Mouse (Mus musculus): ENCODE results near the gene Mybl2. TPM values are rescaled to one million over a fixed set of nuclear protein-coding genes. Genes with fewer than 3 reads are reported as not detected.

Mybl2 gene
- polyA plus RNA-seq, 1 experiment from 2014 or later = 27.7 TPM

DNA sequence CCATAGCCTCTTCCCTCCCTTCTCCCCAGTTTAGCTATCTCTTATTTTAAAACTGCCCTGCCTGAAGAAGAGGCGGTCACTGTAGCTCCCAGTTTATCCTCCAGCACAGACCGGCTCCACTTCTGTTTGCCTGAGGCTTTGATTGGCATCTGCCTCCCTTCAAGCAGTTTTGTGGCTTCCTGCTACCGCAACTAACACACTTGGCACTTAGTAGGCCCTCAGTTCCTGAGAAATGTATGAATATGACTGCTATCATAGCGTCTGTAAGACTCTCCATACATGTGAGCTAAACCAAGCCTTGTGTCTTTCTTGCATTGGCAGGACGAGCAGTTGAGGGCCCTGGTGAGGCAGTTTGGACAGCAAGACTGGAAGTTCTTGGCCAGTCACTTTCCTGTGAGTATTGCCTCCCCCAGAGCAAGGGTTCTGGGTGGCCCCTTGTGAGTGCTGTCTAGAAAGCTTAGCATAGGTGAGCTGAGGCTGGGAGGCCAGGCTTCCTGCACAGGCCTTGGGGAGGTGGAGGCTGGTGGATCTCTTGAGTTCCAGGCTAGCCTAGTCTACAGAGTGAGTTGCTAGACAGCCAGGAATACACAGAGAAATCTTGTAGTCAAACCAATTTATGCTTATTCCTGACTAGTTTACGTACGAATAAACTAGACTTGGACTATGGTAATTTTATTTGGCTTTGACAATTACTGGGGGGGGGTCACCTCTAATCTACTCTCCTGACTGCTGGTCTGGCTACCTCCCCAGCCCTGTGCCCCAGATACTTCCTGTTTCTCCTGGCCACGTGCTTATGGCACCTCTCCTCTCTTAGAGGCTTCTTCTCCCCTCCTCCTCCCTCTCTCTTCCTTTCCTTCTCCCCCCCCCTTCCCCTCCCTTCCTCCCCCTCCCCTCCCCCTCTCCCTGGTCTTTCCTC lies 7.0 kb downstream of the Mybl2 start:
- Histone ChIP-seq H3K4me3 (ENCODE audit: low read depth, low read length) (no peak overlapping the region), H3K36me3 (ENCODE audit: control insufficient read depth, insufficient read depth, low read length) (peaks cover 36% of the 10 kb centered on the region), H3K27ac (ENCODE audit: low read depth) (no peak overlapping the region), H3K4me2 (ENCODE audit: low read length) (no peak overlapping the region), H3K27me3 (replicated peaks; ENCODE audit: control insufficient read depth, insufficient read depth, low read length) (no peaks in the 10 kb centered on the region), H3K4me1 (replicated peaks; ENCODE audit: control insufficient read depth, insufficient read depth, low read length) (peaks cover 1% of the 10 kb centered on the region; the same call in 1 of the 2 replicates), H3K9ac (ENCODE audit: low read length) (no peak overlapping the region), H3K9me3 (ENCODE audit: control insufficient read depth, low read length) (no peaks in the 10 kb centered on the region)
- no peak for DNase-seq (ENCODE audit: low spot score)
- no peak for ATAC-seq (replicated peaks; ENCODE audit: low FRiP score, low TSS enrichment, low read depth)
- WGBS = 75% methylated on average over 8 of the region's 8 CpGs

DNA sequence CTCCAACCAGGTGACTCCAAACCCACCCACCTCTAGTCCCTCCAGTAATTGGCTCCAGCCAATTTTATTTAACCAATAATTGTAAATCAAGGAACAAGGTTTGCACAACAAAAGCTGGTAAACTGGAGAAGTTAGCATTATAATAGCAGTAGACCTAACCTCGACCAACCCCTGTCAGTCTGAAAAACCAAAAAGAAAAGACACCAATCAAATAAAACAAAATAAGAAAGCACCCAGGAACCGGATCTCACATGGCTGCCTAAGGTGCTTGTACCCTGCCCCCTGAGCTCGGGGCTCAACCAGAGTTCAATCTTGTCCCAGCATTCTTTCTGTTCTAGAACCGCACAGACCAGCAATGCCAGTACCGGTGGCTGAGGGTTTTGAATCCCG lies 7.6 kb downstream of the Mybl2 start:
- DNase-seq (ENCODE audit: low spot score) = no peak
- Histone ChIP-seq H3K27me3 (replicated peaks; ENCODE audit: control insufficient read depth, insufficient read depth, low read length) (no peaks in the 10 kb centered on the region), H3K27ac (ENCODE audit: low read depth) (no peak overlapping the region), H3K9me3 (ENCODE audit: control insufficient read depth, low read length) (no peaks in the 10 kb centered on the region), H3K4me2 (ENCODE audit: low read length) (no peak overlapping the region), H3K4me3 (ENCODE audit: low read depth, low read length) (no peak overlapping the region), H3K36me3 (ENCODE audit: control insufficient read depth, insufficient read depth, low read length) (peaks cover 36% of the 10 kb centered on the region), H3K9ac (ENCODE audit: low read length) (no peak overlapping the region), H3K4me1 (replicated peaks; ENCODE audit: control insufficient read depth, insufficient read depth, low read length) (no peaks in the 10 kb centered on the region)
- no peak for ATAC-seq (replicated peaks; ENCODE audit: low FRiP score, low TSS enrichment, low read depth)
- WGBS = 77% methylated on average over 6 of the region's 6 CpGs

DNA sequence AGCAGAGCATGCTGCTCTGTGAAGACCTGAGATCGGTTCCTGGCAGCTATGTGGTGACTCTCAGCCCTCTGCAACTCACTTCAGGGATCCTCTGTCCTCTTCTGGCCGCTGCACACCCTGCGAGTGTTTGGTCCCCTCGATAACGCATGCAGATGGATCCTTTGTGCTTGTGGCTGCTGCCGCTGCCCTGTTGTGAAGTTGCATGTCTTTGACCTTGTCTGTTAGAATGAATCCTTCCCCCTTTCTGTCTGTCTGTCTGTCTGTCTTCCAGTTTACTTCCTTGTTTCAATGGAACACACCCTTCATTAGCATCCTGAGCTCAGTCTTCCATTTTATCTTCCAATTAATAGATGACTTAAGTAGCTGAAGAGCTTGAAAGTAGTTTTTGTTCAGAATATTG lies 11.8 kb downstream of the Mybl2 start:
- Histone ChIP-seq H3K4me1 (replicated peaks; ENCODE audit: control insufficient read depth, insufficient read depth, low read length) (no peaks in the 10 kb centered on the region), H3K4me2 (ENCODE audit: low read length) (no peak overlapping the region), H3K9ac (ENCODE audit: low read length) (no peak overlapping the region), H3K36me3 (ENCODE audit: control insufficient read depth, insufficient read depth, low read length) (peaks cover 44% of the 10 kb centered on the region), H3K27me3 (replicated peaks; ENCODE audit: control insufficient read depth, insufficient read depth, low read length) (no peaks in the 10 kb centered on the region), H3K27ac (ENCODE audit: low read depth) (no peak overlapping the region), H3K9me3 (ENCODE audit: control insufficient read depth, low read length) (no peaks in the 10 kb centered on the region), H3K4me3 (ENCODE audit: low read depth, low read length) (no peak overlapping the region)
- no peak for DNase-seq (ENCODE audit: low spot score)
- 91% methylated on average over 6 of the region's 6 CpGs for WGBS
- ATAC-seq (replicated peaks; ENCODE audit: low FRiP score, low TSS enrichment, low read depth) = no peak

DNA sequence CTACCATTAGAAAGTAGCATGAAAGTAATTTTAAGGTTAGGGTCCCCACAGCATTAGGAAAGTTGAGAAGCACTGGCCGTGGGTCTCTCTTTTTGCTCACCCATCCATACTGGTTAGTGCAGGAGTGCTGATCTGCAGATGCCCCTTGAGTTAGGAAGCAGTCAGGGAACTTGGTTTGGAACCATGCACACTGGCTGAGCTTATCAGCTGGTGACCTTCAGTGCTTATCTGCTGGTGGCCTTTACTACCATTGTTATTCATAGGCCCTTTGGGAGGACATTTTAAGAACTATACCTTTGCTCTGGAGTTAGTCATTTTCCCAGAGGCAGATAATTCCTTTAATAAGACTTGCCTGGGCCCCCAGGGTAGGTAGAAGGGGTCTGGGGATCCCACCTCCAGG lies 12.7 kb downstream of the Mybl2 start:
- ATAC-seq (replicated peaks; ENCODE audit: low FRiP score, low TSS enrichment, low read depth) (no peak), DNase-seq (ENCODE audit: low spot score) (no peak)
- no peaks in the 10 kb centered on the region for H3K9me3 ChIP-seq (ENCODE audit: control insufficient read depth, low read length)
- H3K36me3 ChIP-seq (ENCODE audit: control insufficient read depth, insufficient read depth, low read length) = peaks cover 44% of the 10 kb centered on the region
- no peak overlapping the region for H3K9ac ChIP-seq (ENCODE audit: low read length)
- H3K4me1 ChIP-seq (replicated peaks; ENCODE audit: control insufficient read depth, insufficient read depth, low read length) = no peaks in the 10 kb centered on the region
- no peaks in the 10 kb centered on the region for H3K27me3 ChIP-seq (replicated peaks; ENCODE audit: control insufficient read depth, insufficient read depth, low read length)
- H3K27ac ChIP-seq (ENCODE audit: low read depth) = no peak overlapping the region
- no peak overlapping the region for H3K4me3 ChIP-seq (ENCODE audit: low read depth, low read length)
- 89% methylated on average over 1 of the region's 1 CpGs for WGBS
- H3K4me2 ChIP-seq (ENCODE audit: low read length) = no peak overlapping the region

DNA sequence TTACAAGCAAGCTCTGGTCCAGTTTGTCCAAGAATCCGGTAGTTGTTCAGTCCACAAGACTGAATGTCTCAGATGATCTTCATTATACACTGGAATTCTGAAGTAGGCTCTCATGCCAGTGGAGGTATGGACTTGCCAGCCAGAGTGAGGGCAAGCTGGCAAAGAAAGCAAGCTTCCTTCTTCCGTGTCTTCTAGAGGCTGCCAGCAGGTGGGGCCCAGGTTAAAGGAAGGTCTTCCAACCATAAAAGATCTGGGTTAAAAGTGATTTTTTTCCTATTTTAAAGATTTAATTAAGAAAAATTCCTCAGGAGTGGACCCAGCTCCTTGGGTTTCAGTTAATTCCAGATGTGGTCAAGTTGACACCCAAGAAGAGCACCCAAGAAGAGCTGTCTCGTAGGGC lies 15.7 kb downstream of the Mybl2 start:
- Histone ChIP-seq H3K27ac (ENCODE audit: low read depth) (no peak overlapping the region), H3K9me3 (ENCODE audit: control insufficient read depth, low read length) (no peaks in the 10 kb centered on the region), H3K4me2 (ENCODE audit: low read length) (no peak overlapping the region), H3K36me3 (ENCODE audit: control insufficient read depth, insufficient read depth, low read length) (peaks cover 30% of the 10 kb centered on the region), H3K4me1 (replicated peaks; ENCODE audit: control insufficient read depth, insufficient read depth, low read length) (no peaks in the 10 kb centered on the region), H3K4me3 (ENCODE audit: low read depth, low read length) (no peak overlapping the region), H3K27me3 (replicated peaks; ENCODE audit: control insufficient read depth, insufficient read depth, low read length) (no peaks in the 10 kb centered on the region), H3K9ac (ENCODE audit: low read length) (no peak overlapping the region)
- no peak for DNase-seq (ENCODE audit: low spot score)
- no peak for ATAC-seq (replicated peaks; ENCODE audit: low FRiP score, low TSS enrichment, low read depth)
- WGBS = 92% methylated on average over 3 of the region's 3 CpGs

DNA sequence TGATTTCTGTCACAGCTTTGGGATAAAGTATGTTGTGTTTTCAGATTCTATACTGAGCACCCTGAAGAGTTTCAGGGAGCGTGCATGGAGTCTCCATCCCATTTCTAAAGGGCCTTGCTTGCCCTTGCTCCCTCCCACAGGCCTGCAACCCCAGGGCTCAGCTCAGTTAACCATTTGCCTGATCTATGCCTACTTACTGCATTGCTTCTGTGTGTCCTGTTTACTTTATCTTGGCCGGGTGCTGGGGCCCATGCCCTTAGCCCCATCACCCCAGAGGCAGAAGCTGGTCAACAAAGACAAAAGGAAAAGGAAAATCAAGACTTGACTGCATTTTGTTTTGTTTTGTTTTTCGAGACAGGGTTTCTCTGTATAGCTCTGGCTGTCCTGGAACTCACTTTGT lies 17.1 kb downstream of the Mybl2 start:
- H3K36me3 ChIP-seq (ENCODE audit: control insufficient read depth, insufficient read depth, low read length) = peaks cover 26% of the 10 kb centered on the region
- ATAC-seq (replicated peaks; ENCODE audit: low FRiP score, low TSS enrichment, low read depth) = no peak
- H3K4me2 ChIP-seq (ENCODE audit: low read length) = no peak overlapping the region
- no peaks in the 10 kb centered on the region for H3K27me3 ChIP-seq (replicated peaks; ENCODE audit: control insufficient read depth, insufficient read depth, low read length)
- no peaks in the 10 kb centered on the region for H3K4me1 ChIP-seq (replicated peaks; ENCODE audit: control insufficient read depth, insufficient read depth, low read length)
- no peak overlapping the region for H3K27ac ChIP-seq (ENCODE audit: low read depth)
- DNase-seq (ENCODE audit: low spot score) = no peak
- 64% methylated on average over 3 of the region's 3 CpGs for WGBS
- H3K9ac ChIP-seq (ENCODE audit: low read length) = no peak overlapping the region
- no peaks in the 10 kb centered on the region for H3K9me3 ChIP-seq (ENCODE audit: control insufficient read depth, low read length)
- no peak overlapping the region for H3K4me3 ChIP-seq (ENCODE audit: low read depth, low read length)

DNA sequence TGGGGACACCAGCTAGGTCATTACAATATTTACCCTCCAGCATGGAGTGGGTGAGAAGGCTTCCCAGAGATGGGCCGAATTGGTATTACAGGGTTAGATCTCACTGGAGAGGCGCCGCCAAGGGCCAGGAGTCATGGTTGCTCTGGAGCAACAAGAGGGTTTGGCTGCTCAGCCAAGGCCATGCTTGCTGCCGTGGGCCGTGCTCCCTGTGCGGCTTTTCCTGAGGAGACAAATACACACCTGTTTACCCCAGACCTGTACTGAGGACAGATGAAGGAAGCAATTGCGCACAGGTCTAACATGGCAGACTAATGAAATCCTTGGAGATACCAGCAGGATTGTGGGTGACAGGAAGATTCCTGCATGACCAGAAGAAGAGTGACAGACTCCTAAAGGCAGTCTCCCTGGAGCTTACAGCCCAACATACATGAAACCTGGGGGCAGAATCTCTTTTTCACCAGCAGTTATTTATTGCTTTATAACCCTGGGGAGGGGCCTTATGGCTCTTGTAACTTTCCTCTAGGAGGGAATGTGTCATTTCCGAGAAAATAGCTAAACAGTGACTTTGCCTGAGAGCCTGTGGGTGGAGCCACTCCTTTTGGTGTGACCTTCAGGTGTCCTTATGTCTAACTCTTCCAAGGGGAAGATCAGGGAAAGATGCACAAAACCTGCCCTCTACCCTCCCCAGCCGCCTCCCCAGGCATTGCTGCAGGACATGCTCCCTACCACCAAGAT lies 18.7 kb downstream of the Mybl2 start:
- Histone ChIP-seq H3K9ac (ENCODE audit: low read length) (no peak overlapping the region), H3K4me2 (ENCODE audit: low read length) (no peak overlapping the region), H3K9me3 (ENCODE audit: control insufficient read depth, low read length) (no peaks in the 10 kb centered on the region), H3K4me3 (ENCODE audit: low read depth, low read length) (no peak overlapping the region), H3K27ac (ENCODE audit: low read depth) (0 out of 2 replicates have a peak overlapping the region, but pooled peaks have one; percentile 2), H3K27me3 (replicated peaks; ENCODE audit: control insufficient read depth, insufficient read depth, low read length) (no peaks in the 10 kb centered on the region), H3K4me1 (replicated peaks; ENCODE audit: control insufficient read depth, insufficient read depth, low read length) (no peaks in the 10 kb centered on the region), H3K36me3 (ENCODE audit: control insufficient read depth, insufficient read depth, low read length) (peaks cover 25% of the 10 kb centered on the region)
- ATAC-seq (replicated peaks; ENCODE audit: low FRiP score, low TSS enrichment, low read depth) = peak; percentile 69
- WGBS = 76% methylated on average over 9 of the region's 9 CpGs
- DNase-seq (ENCODE audit: low spot score) = peak; percentile 61

DNA sequence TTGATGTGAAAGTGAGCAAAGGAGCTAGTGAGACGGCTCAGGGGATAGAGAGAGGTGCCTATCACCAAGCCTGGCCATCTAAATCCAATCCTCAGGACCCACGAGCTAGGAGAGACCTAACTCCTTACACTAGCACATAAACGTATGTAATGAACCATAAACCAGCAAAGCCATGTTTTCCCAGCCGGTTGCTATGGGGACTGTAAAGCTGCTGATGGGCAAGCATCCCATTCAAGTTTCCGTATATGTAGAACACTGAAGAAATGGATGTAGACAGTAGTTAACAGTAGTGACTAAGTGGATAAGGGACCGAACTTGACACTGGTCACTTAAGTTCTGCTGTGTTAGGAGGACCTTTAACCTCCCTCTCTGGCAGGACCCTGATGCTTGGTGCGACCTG lies 19.5 kb downstream of the Mybl2 start:
- Histone ChIP-seq H3K9ac (ENCODE audit: low read length) (no peak overlapping the region), H3K4me1 (replicated peaks; ENCODE audit: control insufficient read depth, insufficient read depth, low read length) (no peaks in the 10 kb centered on the region), H3K27me3 (replicated peaks; ENCODE audit: control insufficient read depth, insufficient read depth, low read length) (no peaks in the 10 kb centered on the region), H3K36me3 (ENCODE audit: control insufficient read depth, insufficient read depth, low read length) (peaks cover 19% of the 10 kb centered on the region), H3K27ac (ENCODE audit: low read depth) (no peak overlapping the region), H3K9me3 (ENCODE audit: control insufficient read depth, low read length) (no peaks in the 10 kb centered on the region), H3K4me3 (ENCODE audit: low read depth, low read length) (no peak overlapping the region), H3K4me2 (ENCODE audit: low read length) (no peak overlapping the region)
- ATAC-seq (replicated peaks; ENCODE audit: low FRiP score, low TSS enrichment, low read depth) = no peak
- WGBS = 85% methylated on average over 7 of the region's 7 CpGs
- DNase-seq (ENCODE audit: low spot score) = no peak
